Mouse (Mus musculus) megakaryocyte progenitor cell, adult 5-6 weeks (primary cell): ENCODE data around the gene 1700037H04Rik. TPM values are rescaled to one million over a fixed set of nuclear protein-coding genes. Genes with fewer than 3 reads are reported as not detected.

ENCODE experiments used
- ATAC-seq: replicated peaks from 2 replicates; pipeline ENCODE4 v1.8.0; 2016; ENCODE audit warnings: mild to moderate bottlenecking, moderate TSS enrichment, inconsistent platforms; ENCODE audit not compliant: poor library complexity
- total RNA-seq, 2 experiments: library from RNA; stranded (forward) in 1 of 2; stranded (reverse) in 1 of 2; fragments of 157-497, 149-512 nt in 1 of 2; fragments of 200-1000 nt in 1 of 2; gene quantifications; 2 replicates each; pipeline versions ENCODE4 v1.2.3 to v1.2.4; 2015 to 2017

1700037H04Rik gene
- total RNA-seq, 2 experiments from 2014 or later: 34.9 to 90.4 TPM

DNA sequence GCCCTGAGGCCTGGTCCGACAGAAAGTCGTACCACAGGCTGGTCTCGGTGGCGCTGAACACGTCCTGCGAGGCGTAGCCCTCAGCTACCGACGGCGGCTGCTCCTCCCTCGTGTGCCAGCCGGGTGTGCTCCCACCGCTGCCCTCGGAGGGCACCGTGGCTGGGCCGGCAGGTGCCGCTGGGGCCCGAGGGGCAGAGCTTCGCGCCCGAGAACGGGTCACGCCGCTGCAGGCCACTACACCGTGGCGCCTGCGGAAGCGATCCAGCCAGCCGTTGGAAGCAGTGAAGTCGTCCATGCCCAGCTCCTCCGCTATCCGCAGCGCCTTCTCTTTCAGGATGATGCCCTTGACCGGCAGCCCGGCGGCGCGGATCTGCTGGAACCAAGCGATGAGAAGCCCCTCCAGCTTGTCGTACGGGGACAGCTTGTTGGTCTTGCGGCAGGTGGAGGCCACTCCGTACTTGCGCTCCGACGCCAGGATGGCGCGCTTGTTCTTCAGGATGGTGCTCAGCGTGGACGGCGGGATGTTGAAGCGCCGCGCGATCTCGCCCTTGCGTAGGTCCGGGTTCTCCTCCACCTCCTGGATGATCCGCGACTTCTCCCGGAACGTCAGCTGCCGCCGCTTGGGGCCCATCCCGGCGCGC lies 19.5 kb upstream of the 1700037H04Rik start:
- ATAC-seq: peak; percentile 45

DNA sequence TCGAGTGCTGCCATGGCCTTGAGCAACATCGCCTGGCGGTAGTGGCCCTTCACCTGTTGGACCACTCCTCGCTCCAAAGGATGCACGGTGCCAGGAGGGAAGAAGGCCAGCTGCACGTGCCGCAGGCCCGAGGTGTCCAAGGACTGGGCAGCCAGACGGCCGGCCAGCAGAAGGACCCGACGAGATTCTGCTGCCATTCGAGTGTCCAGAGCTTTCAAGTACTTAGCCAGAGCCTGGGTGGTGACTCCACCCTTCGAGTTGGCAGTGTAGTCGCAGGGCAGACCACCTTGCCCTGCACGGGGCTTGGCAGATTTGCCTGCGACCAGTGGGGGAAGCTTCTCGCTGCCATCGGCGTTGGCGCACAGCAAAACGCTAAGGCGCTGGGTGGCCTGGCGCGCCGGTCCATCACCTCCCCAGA lies 19.0 kb upstream of the 1700037H04Rik start:
- ATAC-seq: no peak

DNA sequence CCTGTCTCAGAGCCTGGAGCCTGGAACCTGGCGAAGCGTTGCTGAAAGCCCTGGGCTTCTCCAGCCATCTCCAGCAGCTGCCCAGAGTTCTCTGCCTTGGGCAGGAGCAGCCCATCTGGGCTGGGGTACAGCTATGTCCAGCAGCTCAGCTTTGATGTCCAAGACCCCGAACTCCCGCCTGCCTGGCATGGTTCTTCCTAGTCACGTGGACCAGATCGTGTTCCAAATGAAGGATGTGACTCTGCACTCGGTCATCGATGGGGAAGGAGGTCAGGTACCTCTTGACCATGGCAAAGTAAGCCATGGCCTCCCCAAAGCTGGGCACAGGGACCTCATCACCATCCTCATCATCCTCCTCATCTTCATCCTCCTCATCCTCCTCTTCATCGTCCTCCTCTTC lies 18.1 kb upstream of the 1700037H04Rik start:
- ATAC-seq: no peak

DNA sequence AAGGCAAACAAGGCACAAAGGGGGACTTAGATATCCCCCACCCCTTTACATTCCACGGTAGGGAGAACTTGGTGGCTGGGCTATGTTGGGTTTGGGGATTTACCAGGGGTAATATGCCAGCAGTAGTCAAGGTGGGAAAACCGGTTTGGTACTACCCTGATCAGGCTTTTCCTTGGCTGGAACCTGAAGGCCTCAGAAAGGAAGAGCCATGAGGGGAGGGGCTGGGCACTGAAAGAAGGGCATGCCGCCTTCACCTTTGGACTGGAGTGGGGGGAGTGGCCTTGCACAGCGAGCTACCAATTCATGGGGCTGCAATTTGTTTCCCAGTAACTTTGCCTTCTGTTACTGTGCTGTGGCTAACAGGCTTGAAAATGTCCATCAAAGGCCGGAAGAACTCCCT lies 16.6 kb upstream of the 1700037H04Rik start:
- ATAC-seq: no peak

DNA sequence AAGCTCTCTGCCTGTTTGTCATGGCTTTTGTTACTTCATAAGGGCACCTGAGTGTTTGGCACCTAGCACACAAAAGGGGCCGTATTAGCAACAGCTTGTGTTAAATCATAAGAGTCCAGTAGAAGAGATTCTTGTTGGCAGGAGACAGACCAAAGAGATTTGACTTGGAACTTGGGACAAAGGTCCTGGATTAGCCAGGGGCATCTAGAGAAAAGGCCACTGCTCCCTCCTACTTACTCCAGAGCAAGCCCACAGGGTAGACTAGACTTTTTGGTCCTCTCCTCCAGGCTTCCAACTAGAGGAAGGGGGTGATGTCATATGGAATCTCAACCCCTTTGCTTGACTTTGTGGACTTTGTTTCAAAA lies 16.0 kb upstream of the 1700037H04Rik start:
- ATAC-seq: no peak

DNA sequence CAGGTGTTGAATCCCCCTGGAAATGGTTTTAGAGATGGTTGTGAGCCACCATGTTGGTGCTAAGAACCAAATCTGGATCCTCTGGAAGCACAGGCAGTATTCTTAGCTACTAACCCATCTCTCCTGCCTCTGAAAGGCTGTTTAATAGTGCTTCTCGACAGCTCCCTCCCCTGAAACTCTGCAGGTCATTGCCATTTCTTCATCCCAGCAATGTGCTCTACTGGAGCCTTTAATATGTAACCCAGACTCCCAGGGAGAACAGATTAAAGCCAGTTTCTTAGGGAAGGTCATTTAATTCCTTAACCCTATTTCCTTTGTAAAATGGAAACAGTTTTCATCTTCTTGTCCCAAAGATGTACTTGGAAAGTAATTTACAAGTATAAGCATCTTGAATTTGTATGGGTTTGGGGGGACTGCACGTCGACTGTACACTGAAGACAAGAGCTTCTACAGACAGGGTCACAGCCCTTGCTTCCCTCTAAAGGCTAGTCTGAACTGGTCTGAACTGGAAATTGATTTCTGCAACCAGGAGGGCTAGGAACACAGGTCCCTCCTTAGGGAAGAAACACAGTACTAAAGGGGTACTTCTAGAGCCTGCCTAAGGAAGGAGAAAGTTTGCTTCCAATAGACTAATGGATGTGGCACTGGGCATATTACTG lies 15.5 kb upstream of the 1700037H04Rik start:
- ATAC-seq: no peak

DNA sequence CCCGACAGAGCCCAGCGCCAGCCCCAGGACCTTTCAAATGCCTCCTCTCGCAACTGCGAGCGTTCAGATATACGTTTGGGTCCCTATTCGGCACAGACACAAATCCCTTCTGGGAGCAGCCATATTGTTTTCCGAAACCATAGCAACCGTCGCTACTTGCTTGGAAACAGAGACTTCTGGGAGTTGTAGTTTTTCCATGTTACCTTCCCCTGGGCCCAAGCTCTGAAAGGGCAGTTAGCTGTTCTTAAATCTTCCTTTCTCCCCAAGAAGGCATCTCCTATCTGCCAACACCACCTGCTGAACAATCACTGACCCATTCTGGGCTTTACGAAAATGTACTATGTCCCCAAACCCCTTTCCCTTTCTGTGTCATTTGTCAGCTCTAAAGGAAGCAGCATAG lies 14.8 kb upstream of the 1700037H04Rik start:
- peak; percentile 69 for ATAC-seq

DNA sequence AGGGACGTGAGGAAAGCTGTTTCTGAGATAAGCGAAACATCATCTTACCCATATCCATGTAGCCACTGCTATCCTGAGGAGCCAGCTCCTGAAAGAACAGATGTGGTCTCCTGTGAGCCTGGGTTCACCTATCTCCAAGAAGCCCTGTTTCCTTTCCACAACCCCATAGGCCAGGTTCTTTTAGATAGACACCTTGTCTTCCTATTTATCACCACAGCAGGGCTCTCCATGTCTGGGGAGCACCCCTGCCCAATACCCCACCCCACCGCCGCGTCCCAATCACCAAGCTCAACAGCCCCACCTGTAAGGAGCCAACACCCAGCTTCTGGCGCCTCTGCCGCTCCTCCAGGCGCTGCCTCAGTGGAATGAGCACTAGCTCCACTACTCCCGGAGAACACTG lies 12.4 kb upstream of the 1700037H04Rik start:
- 0 out of 2 replicates have a peak, but pooled peaks have one; percentile 13 for ATAC-seq

DNA sequence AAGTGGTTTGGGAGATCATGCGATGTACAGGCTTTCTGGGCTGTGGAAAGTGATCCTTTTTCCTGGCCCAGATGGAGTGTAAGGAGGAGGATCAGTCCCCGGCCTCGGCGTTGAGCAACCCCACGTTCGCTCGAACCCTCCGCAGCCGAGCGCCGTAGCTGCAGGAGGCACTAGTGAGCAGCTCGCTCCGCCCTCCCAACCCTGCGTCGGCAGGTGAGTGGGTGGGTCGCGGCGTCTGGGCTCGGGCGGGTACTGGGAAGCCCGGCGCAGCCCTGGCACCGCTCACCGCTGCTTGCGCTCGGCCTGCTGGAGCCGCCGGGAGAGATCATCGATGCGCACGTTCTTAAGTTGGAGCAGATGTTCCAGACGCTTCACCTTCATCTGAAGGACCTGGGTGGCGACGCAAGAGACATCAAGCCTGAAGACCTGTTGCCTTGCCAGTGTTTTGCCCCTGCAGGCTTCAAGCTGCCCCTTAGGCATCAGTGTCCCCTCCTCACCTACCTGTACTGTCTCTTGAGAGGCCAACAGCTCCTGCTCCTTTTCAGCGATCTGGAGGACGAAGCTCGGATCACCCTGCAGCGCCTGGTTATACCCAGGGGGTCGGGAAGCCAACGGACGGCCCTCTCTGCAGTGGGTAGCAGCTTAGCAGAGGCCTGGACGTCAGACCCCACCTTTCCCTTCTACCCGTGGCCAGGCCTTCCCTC lies 11.7 kb upstream of the 1700037H04Rik start:
- ATAC-seq: peak; percentile 11; the same call in 1 of the 2 replicates

DNA sequence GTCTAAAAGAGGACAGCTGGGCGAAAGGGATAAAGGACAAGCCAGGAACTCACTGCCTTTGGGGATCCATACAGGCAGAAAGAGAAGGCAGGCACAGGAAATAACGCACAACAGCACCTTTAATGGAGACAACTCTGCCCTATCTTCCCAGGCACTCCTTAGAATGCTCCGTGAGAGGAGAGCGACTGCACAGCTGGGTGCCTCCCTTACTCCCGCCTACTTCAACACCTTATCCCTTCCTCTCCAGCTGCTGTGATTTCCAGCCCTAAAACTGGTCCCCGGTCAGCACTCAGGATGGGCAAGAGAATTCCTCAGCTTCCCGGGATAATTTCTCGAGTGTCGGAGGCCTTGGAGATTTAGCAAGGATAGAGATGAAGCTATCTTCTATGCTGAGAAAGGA lies 11.1 kb upstream of the 1700037H04Rik start:
- no peak for ATAC-seq

DNA sequence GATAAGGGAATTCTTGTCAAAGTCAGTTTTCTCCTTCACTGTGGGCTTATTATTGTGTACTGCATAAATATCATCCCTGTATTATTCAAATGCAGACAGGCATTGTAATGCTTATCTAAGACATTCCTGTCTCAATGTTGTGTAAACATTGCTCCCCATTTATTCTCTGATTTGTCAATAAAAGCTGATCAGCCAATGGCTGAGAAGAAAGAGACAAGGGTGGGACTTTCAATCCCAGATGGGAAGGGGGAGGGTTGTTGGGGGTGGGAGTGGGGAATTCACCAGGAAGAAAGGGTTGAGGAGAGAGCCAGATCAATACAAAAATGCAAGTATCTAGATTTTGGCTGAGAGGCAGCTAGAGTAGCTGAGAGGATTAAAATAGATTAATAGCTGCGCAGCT lies 9.0 kb upstream of the 1700037H04Rik start:
- ATAC-seq: no peak

DNA sequence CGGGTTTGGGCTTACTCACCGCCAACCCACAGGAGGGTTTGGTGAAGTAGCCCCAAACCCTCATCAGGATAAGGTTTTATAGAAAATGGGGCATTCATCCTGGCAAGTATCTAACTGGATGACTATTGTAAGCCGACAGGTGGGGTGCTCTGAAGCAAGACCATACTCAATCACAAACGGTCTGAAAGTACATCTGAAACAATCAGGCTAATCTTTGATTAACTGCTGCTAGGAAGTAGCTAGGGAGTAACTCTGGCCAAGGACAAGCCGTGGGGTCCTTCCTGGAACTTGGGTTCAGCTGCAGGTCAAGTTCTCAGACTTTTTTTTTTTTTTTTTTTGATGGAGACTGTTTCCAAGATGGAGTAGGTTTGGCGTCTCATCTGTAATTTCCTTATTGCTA lies 8.1 kb upstream of the 1700037H04Rik start:
- no peak for ATAC-seq

DNA sequence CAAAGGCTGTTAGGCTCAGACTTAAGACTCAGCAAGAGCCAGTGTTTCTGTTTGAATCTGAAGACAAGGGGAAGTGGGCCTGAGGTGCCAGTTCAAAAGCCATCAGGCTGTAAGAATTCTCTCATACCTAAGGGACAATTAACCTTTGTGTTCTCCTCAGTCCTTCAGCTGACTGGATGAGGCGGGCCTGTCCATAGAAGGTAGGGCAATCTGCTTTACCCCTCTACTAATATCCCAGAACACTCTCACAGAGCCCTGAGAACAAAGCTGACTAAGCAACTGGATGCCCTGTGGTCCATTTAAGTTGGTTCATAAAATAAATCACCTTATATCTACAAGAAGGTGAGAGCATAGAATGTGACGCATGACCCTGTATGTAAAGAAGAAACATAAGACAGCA lies 6.3 kb upstream of the 1700037H04Rik start:
- ATAC-seq: no peak

DNA sequence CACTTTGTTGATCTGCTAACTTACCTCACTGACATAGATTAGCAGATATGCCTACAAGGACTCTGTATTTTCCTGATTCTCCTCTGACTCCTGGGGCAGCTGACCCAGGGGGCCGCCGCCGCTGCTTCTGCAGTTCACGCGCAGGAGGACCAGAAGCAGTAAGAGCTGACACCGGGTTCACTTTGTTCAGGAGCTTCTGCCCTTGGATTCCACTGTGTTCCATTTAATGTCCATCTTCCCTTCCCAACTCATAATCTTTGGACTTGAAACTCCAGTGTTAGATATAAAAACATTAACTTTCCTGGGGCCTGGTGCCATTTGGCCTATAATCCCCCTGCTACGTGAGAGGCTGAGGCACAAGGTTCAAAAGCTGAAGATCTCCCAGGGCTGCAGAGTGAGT lies 4.0 kb upstream of the 1700037H04Rik start:
- no peak for ATAC-seq

DNA sequence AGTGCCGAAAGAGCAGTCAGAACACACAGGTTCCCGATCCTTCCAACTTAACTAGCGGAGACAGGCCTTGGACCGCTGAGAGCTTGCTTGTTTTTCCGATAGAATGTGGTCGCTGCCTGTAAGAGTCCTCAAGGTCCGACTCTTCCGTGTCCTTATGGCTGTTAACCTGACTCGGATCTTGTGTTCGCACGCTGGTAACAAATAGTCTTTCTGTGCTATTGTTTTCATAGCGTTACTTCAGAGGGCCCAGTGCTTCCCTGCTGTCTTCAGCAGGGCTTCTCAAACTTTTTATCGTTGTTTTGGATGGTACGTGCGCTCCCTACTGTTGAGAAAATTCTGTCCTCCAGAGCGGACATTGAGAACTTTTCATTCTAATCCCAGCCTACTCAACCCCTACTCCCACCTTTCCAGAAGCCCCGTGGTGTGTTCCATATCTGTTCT lies 810 bp upstream of the 1700037H04Rik start:
- peak; percentile 27; the same call in 1 of the 2 replicates for ATAC-seq

DNA sequence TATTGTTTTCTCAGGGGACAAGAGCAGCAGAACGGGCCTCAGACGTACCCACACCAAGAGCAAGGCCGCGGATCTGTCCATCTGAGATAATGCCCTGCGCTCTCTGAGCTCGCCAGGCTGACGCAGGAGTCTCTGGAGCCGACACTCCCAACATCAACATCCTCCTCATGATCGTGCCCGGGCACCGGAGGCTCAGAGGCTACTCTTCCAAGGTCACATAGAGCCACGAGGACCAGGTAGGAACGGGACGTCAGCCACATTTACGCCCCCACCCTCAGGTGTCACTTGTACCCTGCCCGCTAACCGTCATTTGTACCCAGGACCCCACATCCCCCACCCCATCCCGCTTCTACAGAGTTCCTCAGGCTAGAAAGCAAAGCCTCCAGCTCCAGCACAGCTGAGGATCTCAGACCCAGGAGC lies 380 bp downstream of the 1700037H04Rik start:
- ATAC-seq: peak; percentile 59

DNA sequence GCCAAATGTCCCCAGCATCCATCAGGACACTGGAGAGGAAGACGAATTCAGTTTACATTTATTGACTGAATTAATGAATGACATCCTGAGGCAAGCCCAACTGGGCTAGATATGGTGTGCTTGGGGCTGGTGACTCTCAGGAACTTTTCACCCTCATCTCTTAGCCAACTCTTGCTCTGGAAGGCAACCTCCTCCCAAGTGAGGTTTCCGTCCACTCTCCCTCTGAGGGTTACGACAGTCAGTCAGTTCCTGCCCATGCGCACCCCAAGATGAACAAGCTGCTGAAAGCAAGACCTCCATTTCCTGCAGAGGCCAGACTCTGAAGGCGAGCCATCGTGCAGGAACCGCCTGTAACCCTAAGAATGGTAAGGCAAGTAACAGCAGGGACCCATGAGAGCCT lies 2.9 kb downstream of the 1700037H04Rik start:
- no peak for ATAC-seq

DNA sequence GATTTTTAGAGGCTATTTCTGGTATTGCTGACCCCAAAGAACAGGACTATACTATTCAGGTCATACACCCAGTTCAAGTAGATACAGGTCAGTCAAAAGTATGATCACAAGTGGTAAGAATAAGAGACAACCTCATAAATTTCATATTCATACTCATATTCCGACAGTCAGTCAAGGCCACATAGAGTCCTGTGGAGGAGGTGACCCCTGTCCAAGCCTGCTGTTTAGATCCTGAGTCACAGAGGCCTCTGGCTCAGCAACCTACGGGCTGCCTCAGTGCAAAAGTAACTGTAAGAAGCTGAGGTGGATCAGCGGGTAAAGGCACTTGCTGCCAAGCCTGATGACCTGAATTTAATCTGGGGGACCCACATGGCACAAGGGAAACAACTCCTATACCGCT lies 5.8 kb downstream of the 1700037H04Rik start:
- ATAC-seq: no peak

DNA sequence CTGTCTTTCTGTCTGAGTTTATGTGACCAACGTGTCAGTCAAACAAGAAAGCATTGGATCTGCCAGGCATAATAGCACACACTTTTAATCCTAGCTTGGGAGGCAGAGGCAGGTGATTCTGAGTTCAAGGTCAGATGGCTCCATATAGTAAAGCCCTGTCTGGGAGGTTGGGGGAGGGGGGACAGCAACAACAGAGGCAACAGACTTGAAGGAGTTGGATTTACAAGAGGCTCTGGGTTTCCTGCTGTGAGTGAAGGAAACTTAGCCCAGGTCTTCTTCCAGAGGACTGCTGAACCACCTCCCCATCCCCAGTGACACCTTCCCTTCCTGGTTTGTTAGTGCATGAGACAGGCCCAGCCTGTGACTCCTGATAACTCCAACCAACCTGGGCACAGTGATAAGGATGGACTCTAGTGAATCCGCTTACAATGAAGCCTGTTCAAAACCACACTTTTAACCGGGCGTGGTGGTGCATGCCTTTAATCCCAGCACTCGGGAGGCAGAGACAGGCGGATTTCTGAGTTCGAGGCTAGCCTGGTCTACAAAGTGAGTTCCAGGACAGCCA lies 7.6 kb downstream of the 1700037H04Rik start:
- peak; percentile 90 for ATAC-seq

DNA sequence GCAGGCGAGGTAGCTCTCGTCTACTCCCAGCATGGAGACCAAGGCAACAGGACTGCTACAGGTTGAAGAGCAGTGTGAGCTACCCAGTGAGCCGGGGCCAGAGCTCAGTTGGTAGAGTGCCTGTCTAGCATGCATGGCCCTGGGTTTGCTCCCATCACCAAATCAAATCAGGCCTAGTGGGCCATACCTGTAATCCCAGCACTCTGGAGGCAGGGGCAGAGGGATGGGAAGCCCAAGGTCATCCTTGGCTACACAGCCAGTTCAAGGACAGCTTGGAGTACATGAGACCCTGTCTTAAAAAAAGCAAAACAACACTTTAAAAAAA lies 10.7 kb downstream of the 1700037H04Rik start:
- no peak for ATAC-seq

DNA sequence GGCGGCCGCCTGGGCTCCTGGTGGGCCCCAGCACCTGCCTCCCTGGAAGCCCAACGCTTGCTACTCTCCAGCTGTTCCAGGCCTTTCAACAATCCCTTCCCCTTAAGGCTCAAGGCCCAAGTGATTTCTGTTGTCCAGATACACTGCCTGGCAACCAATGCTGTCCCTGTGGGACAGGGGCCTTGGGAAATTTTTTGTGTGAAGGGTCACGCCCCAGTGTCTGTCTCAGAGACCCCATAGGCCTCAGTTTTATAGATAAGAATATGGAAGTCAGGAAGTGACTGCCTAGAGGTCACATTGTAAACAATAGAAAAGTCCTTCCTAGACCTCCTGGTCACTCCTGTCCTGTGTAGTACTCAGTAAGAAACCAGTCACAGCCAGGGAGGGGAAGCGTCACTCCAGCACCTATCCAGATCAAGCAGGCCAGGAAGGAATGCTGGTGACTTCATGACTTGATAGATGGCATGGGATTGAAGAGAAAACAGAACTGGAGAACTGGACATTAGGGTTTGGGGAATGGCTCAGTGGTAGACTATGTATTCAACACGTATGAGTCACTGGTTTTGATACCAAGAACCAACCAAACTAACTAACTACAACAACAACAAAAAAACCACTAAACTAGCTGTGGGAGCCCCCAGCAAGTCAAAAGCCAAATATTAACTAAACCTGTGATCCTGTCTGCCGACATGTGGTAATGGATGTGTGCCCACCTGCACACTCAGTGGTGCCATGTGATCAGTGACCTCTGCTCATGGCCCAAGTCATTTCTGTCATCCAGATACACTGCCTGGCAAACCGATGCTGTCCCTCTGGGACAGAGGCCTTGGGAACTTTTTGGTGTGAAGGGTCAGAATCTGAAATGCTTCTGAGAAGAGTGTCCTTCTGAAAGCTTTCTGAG lies 11.3 kb downstream of the 1700037H04Rik start:
- ATAC-seq: no peak
